Mouse (Mus musculus): Measurements from ENCODE around the gene Wfdc18.

DNA sequence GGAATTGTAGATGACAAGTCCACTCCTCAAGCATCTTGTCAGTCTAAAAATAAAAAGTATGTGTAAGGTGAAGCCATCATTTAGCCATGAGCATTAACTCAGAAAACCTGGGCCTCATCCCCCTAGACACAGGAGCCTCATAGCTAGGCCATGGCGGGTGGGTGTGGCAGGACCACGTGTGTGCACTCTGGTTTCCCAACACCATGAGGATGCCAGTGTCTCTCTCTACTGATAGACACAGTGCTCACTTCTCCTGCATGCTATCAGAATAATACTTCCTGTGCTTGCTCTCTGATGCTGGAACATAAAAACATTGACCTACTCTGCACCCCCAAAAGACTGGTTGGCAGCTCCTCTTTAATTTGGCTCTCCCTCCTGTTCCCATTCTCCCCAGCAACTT lies 27.1 kb downstream of the Wfdc18 start:
- TF ChIP-seq CTCF (IDR thresholded peaks at IDR 0.05; ENCODE audit: extremely low read depth, insufficient read length, insufficient replicate concordance, low read depth, low read length) (no peak), POLR2A (IDR thresholded peaks at IDR 0.05; ENCODE audit: low read depth, low read length) (no peak)

Measured in small intestine, adult 2 months (tissue).